Mouse (Mus musculus): ENCODE data around the gene Cltb. TPM values are rescaled to one million over a fixed set of nuclear protein-coding genes. Genes with fewer than 3 reads are reported as not detected.

The Cltb gene
- total RNA-seq (2014; rRNA removed) (19.0 and 24.8 TPM in 2 replicates), polyA plus RNA-seq (2012; rRNA removed) (45.6 and 51.5 TPM in 2 replicates)

GRCm38 (mm10) chr13:54610972-54611754, at the start of gene Cltb:
Gene Cltb, minus strand, starts transcription at chr13:54611344.
- H3K9ac ChIP-seq (ENCODE audit: low read depth, low read length) = peak within 1 kb of the TSS; percentile 88

GRCm38 (mm10) chr13:54660877-54661276, 49.7 kb upstream of the Cltb start:
- TF ChIP-seq CTCF (IDR thresholded peaks at IDR 0.05; ENCODE audit: low read depth, low read length) (no peak), POLR2A (IDR thresholded peaks at IDR 0.05; ENCODE audit: extremely low read depth, insufficient read depth, low read length) (no peak)
- 78% methylated on average over 5 of the region's 5 CpGs for WGBS
- H3K4me3 ChIP-seq (ENCODE audit: insufficient read depth, low read depth, low read length) = no peak overlapping the region
- H3K36me3 ChIP-seq (ENCODE audit: control insufficient read depth, insufficient read depth, low read length) = peaks cover 32% of the 10 kb centered on the region
- H3K27ac ChIP-seq (replicated peaks; ENCODE audit: insufficient read depth, low read depth, low read length) = no peak overlapping the region
- H3K79me2 ChIP-seq (ENCODE audit: control insufficient read depth, insufficient read depth, low read length) = no peaks in the 10 kb centered on the region
- H3K27me3 ChIP-seq (ENCODE audit: control insufficient read depth, insufficient read depth, low read length) = no peaks in the 10 kb centered on the region
- H3K9ac ChIP-seq (ENCODE audit: low read depth, low read length) = no peak overlapping the region
- DNase-seq (ENCODE audit: extremely low read depth, low read depth, low spot score) = no peak
- H3K4me1 ChIP-seq (ENCODE audit: control insufficient read depth, insufficient read depth, low read length) = peaks cover 12% of the 10 kb centered on the region

More at GRCm38 (mm10) chr13:54610972-54611754, at the start of gene Cltb:
- Histone ChIP-seq H3K4me3 (ENCODE audit: insufficient read depth, low read depth, low read length) (peak within 1 kb of the TSS; percentile 91), H3K4me1 (ENCODE audit: control insufficient read depth, insufficient read depth, low read length) (peaks cover 5% of the 10 kb centered on the region), H3K27ac (replicated peaks; ENCODE audit: insufficient read depth, low read depth, low read length) (peak within 1 kb of the TSS; percentile 78), H3K27me3 (ENCODE audit: control insufficient read depth, insufficient read depth, low read length) (no peaks in the 10 kb centered on the region), H3K36me3 (ENCODE audit: control insufficient read depth, insufficient read depth, low read length) (peaks cover 2% of the 10 kb centered on the region; the same call in 1 of the 2 replicates), H3K79me2 (ENCODE audit: control insufficient read depth, insufficient read depth, low read length) (peaks cover 3% of the 10 kb centered on the region; the same call in 1 of the 2 replicates)
- TF ChIP-seq CTCF (IDR thresholded peaks at IDR 0.05; ENCODE audit: low read depth, low read length) = no peak
- TF ChIP-seq POLR2A (IDR thresholded peaks at IDR 0.05; ENCODE audit: extremely low read depth, insufficient read depth, low read length) = peak; percentile 64
- WGBS = under 1% methylated on average over 63 of the region's 66 CpGs
- DNase-seq (ENCODE audit: extremely low read depth, low read depth, low spot score) = peak; percentile 51

GRCm38 (mm10) chr13:54650461-54650860, 39.3 kb upstream of the Cltb start:
- WGBS = 98% methylated on average over 3 of the region's 3 CpGs
- Histone ChIP-seq H3K27ac (replicated peaks; ENCODE audit: insufficient read depth, low read depth, low read length) (no peak overlapping the region), H3K79me2 (ENCODE audit: control insufficient read depth, insufficient read depth, low read length) (no peaks in the 10 kb centered on the region; the same call in 1 of the 2 replicates), H3K9ac (ENCODE audit: low read depth, low read length) (no peak overlapping the region), H3K27me3 (ENCODE audit: control insufficient read depth, insufficient read depth, low read length) (no peaks in the 10 kb centered on the region), H3K36me3 (ENCODE audit: control insufficient read depth, insufficient read depth, low read length) (peaks cover 85% of the 10 kb centered on the region), H3K4me1 (ENCODE audit: control insufficient read depth, insufficient read depth, low read length) (no peaks in the 10 kb centered on the region), H3K4me3 (ENCODE audit: insufficient read depth, low read depth, low read length) (no peak overlapping the region)
- no peak for TF ChIP-seq POLR2A (IDR thresholded peaks at IDR 0.05; ENCODE audit: extremely low read depth, insufficient read depth, low read length)
- no peak for TF ChIP-seq CTCF (IDR thresholded peaks at IDR 0.05; ENCODE audit: low read depth, low read length)
- DNase-seq (ENCODE audit: extremely low read depth, low read depth, low spot score) = no peak

DNA sequence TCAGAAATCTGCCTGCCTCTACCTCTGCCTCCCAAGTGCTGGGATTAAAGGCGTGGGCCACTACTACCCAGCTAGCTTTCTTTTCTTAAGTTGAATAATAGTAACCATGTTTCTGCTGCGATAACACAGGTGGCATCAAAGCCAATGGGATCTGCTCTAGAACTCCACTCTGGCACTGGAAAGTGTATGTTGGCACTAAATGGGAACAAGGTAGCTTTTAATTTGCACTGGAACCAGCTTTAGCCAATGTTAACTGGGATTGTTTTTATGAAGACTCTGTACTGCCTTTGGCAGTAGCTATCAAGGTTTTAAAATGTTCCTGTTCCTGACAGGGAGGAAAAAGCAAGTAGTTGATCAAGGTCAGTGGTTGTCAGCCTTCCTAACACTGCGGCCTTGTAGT, 23.9 kb upstream of the Cltb start:
- DNase-seq (ENCODE audit: extremely low read depth, low read depth, low spot score) = peak; percentile 72
- Histone ChIP-seq H3K79me2 (ENCODE audit: control insufficient read depth, insufficient read depth, low read length) (peaks cover 24% of the 10 kb centered on the region), H3K27ac (replicated peaks; ENCODE audit: insufficient read depth, low read depth, low read length) (no peak overlapping the region), H3K36me3 (ENCODE audit: control insufficient read depth, insufficient read depth, low read length) (peaks cover 23% of the 10 kb centered on the region), H3K4me1 (ENCODE audit: control insufficient read depth, insufficient read depth, low read length) (peaks cover 18% of the 10 kb centered on the region; the same call in 1 of the 2 replicates), H3K9ac (ENCODE audit: low read depth, low read length) (no peak overlapping the region), H3K4me3 (ENCODE audit: insufficient read depth, low read depth, low read length) (no peak overlapping the region), H3K27me3 (ENCODE audit: control insufficient read depth, insufficient read depth, low read length) (no peaks in the 10 kb centered on the region)
- 68% methylated on average over 3 of the region's 3 CpGs for WGBS
- TF ChIP-seq POLR2A (IDR thresholded peaks at IDR 0.05; ENCODE audit: extremely low read depth, insufficient read depth, low read length) = no peak
- no peak for TF ChIP-seq CTCF (IDR thresholded peaks at IDR 0.05; ENCODE audit: low read depth, low read length)

- WGBS = 10% methylated on average over 3 of the region's 3 CpGs
- H3K36me3 ChIP-seq (ENCODE audit: control insufficient read depth, insufficient read depth, low read length) = peaks cover 12% of the 10 kb centered on the region
- no peaks in the 10 kb centered on the region for H3K27me3 ChIP-seq (ENCODE audit: control insufficient read depth, insufficient read depth, low read length)
- peak overlapping the region; percentile 97 for H3K27ac ChIP-seq (replicated peaks; ENCODE audit: insufficient read depth, low read depth, low read length)
- H3K4me1 ChIP-seq (ENCODE audit: control insufficient read depth, insufficient read depth, low read length) = peaks cover 30% of the 10 kb centered on the region
- H3K9ac ChIP-seq (ENCODE audit: low read depth, low read length) = no peak overlapping the region
- H3K4me3 ChIP-seq (ENCODE audit: insufficient read depth, low read depth, low read length) = no peak overlapping the region
- DNase-seq (ENCODE audit: extremely low read depth, low read depth, low spot score) = peak; percentile 93
- H3K79me2 ChIP-seq (ENCODE audit: control insufficient read depth, insufficient read depth, low read length) = peaks cover 27% of the 10 kb centered on the region
- no peak for TF ChIP-seq CTCF (IDR thresholded peaks at IDR 0.05; ENCODE audit: low read depth, low read length)
- TF ChIP-seq POLR2A (IDR thresholded peaks at IDR 0.05; ENCODE audit: extremely low read depth, insufficient read depth, low read length) = no peak
These were observed 21.7 kb upstream of the Cltb start for GRCm38 (mm10) chr13:54632731-54633277.

Measured in liver, adult 2 months (tissue).